Mouse (Mus musculus) bone marrow macrophage, adult 2 months (primary cell): ENCODE data around the gene Hoxd8.

Experiments
- CTCF ChIP-seq: IDR thresholded peaks from 2 replicates; pipeline ENCODE4 v1.5.1; 2012; ENCODE audit warnings: low read depth, mild to moderate bottlenecking, low read length, moderate library complexity
- POLR2A ChIP-seq: IDR thresholded peaks from 2 replicates; pipeline ENCODE4 v1.6.1; 2012; ENCODE audit warnings: mild to moderate bottlenecking, low read depth, low read length, borderline replicate concordance

DNA sequence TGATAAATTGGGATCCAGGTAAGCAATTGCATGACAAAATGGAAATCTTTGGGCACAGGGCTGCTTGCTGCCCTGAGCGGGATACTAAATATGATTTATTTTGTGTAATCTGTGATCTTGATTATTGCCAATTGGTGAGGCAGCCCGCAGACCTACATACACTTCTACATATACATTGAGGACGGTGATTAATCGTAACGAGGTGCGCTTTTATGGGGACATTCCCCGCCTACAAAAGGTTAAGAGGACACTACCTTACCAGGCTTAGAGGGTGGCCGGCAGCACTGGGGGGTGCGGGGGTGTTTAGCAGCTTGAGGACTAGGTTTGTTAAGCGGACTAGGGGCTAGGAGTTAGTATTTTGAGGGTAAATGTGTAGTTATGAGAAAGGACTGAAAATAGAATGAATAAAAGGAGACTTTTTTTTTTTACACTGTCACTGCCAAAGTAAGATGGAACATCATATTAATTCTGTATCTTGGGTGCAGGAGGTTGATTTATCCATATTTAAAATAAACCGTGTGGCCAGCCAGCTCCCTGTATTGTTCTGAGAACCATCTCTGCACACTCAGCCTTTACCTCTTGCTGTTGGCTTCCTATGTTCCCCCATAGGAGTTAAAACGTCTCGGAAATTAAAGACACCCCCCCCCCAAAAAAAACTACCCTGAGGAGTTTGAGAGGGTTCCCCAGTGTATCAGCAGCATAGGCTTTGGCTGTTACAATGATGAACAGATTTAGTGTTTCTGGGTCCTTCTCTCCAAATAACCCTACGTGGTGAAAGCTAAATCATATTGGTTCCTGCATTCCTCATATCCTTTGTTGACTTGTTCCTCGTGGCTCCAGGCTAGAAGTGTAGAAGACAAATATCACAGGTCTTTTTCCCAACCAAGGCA is 32.5 kb downstream of the Hoxd8 start:
- no peak for TF ChIP-seq CTCF
- no peak for TF ChIP-seq POLR2A
